Mouse (Mus musculus): ENCODE measurements around the gene Hras.
A peak's percentile ranks its signal among the peaks of the same experiment; 100 is the strongest.

Gene Hras

DNA sequence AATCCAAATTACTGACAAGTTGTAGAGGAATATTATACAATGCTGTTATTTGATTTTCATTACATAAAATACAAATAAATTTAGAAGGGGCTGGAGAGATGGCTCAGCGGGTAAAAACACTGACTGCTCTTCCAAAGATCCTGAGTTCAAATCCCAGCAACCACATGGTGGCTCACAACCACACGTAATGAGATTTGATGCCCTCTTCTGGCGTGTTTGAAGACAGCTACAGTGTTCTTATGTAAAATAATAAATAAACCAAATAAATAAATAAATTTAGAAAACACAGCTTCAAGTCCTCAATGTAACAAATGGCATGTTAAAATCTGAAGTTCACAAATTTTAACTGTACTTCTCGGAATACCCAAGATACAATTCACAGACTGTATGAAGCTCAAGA, 18.7 kb downstream of the Hras start:
- no peak for DNase-seq (ENCODE audit: low spot score)

DNA sequence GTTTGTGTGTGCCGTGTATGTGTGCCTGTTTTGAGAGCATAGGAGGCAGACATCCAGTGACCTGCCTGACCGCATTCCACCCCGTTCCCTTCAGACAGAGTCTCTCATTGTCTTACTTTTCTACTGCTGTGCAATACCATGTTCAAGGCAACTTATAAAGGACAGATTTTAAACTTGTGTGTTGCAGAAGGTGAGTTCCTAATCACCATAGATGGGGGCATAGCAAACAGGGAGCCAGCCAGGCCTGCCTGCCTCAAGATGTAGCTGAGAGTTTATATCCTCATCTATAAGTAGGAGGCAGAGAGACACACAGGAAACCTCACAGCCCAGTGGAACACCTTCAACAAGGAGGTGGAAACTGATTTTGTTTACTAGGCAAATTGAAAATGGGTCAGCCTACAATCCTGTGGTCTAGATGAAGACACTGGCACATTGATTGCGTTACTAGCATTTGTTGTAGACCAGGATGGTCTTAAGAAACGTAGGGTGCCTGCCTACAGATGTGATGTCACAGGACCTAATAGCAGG, 20.4 kb downstream of the Hras start:
- DNase-seq (ENCODE audit: low spot score) = no peak

DNA sequence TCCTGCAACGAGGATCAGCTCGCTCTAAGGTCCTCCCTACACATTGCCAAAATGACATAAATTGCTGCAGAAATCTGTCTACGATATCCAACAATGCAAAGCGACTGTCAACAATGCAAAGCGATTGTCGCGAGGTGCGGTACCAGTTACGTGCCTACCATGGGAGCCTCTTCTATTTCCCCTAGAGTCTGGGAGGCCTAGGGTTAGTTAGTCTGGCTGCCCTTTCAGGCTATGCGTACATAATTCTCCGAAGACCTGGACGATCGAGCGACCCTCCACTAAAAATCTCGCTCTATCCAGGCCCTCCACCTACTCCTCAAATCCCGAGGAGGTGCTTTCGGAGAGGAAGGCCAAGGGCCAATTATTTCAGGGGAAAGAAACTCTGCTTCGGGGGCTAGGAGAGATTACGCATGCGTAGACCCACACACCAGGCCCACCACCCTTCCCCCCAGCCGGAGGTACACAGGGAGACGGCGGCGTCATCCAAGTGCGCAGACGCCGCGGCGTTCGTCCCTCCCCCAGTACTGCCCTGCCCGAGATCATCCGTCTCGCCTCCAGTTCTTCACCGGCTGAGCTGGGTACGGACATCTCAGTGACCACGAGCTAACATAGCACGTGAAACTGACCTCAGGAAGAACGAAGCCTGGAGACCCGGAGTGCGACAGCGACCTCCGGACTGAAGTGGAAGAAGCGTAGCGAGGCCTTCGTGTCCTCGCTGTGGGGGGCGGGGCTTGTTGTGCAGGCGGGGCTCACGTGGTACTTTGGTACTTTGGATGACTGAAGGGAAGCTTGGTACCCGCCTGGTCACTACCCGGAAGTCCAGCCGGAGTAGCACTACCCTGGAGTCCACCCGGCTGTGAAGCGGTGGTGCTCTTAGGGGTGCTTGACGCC, 21.4 kb downstream of the Hras start, which contains the start of gene Rnh1:
Rnh1 (minus strand) TSS at position 742 of the 891 bp plus-strand sequence.
- peak; percentile 94 for DNase-seq (ENCODE audit: low spot score)

DNA sequence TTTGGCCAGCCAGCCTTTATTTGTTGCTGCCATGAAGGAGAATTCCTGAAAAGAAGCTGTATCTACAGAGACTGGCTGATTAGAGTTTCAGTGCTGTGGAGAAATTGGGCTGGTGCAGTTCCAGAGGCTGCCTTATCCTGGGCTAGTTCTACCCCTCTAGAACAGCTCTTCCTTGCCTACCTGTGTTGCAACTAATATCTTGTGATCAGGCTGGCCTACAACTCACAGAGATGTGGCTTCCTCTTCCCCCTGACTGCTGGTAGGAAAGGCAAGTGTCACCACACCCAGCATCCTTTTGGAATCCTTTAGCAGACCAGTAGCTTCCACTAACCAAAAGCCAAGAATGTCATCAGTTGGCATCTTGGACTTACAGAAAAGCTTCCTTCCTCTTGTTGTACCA, 23.9 kb downstream of the Hras start:
- no peak for DNase-seq (ENCODE audit: low spot score)

DNA sequence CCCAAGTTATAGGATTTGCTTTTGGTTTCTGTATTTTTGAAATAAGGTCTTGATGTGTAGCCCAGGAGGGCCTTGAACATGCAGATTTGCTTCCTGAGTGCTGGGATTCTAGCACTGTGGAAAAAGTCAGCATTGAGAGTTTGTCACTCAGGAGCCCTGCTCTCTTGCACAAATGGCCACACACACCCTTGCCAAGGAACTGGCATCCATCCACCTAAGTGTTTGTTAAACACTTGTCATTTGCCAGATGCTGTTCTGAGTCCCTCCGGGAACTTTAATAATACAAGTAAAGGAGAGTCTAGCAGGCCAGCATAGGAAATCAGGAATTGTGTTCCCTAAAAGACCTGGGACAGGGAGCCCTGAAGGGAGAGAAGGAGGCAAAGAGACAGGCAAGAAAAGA, 24.5 kb downstream of the Hras start:
- DNase-seq (ENCODE audit: low spot score) = no peak

DNA sequence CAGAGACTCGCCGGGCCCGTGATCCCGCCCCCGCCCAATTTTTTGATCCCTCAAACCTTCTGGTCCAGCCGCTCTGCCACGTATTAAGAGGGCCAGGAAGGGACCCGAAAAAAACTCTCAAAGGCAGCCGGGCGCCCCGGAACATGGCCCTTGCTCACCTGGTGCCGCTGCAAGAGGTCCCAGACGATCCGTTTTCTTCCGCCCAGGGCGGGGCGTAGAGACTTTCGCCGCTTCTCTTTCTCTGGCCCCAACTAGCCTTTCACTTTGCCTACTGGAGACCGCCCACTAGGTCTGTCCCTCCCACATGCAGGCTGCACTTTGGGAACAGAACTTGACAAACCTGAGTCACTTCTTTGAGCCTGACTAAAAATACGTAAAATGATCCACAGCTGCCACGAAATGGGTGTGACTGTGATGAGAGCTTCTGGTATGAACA, 25.3 kb downstream of the Hras start:
- DNase-seq (ENCODE audit: low spot score) = peak; percentile 27

DNA sequence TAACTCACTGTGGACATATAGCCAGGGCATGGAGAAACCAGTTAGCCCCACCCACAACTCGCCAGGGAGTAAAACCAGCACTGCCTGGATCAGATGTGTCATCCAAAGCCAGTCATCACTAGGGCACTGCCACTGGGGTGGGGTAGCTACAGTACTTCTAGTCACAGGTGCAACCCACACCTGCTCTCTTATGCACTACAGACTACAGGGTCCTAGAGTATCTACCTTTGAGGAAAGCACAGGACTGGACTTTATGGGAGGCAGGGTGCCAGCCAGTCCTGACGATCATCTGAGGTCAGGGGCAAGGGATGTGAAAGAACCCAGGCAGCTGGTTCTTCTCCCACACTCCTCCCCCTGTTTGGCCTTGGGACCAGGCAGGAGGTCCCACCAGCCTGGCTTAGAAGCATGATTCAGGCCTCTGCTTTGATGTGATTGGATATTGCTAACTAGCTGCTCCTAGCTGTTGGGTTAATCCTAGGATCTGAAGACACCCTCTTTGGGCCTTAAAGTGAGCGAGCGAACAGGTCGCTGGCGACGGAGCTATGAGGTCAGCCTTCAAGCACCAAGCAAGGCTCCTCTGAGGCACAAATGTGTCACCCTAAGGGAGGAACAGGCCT, 25.8 kb downstream of the Hras start:
- DNase-seq (ENCODE audit: low spot score) = no peak

DNA sequence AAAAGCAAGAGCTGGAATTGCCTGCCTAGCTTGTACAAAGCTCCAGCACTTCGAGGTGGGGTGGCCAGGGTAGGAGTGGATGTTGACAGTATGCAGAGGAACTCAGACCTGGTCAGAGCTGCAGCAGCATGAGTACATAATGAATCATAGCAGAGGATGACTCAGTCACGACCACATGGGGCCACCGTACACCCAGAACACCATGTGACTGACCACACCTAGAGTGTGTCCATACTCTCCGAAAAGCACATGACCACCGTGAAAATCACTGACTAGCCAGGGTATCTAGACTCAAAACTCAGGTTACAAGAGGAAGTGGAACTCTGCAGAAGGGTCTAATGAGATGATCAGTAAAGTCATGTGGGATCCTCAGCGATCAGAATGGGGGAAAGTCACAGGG, 29.0 kb downstream of the Hras start:
- DNase-seq (ENCODE audit: low spot score) = no peak

DNA sequence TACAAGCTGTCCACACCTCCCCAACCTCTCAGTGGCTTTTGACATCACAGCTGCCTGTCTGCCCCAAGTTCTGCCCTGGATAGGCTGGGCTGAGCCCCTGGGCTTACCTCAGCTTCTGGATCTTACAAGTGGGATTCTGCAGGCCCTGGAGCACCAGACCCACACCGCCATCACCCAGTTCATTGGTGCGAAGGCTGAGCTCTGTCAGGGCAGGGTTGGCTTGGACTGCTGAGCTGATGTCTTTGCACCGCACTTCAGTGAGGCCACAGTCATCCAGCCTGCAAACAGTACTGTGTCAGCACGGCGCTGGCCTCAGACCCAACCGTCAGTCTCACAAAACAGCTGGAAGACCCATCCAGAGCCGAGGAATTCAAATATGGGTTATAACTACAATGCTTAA, 29.4 kb downstream of the Hras start:
- DNase-seq (ENCODE audit: low spot score) = no peak

DNA sequence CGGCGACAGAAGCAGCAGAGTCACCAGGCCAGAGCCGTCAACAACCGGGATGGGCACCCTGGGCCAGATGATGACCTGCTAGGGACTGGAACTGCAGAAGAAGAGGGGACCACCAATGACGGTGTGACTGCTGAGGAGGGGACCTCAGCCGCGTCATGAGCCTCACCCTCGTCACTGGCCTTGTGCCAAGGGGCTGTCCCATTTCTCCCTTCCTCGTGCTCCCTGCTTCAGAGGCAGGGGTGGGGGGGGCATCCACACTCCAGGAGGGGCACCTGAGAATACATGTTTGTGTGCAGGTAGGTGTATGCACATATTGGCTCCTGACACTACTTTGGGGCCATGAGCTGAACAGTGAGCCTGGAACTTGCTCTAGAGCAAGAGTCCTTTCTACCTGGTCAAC, 38.4 kb downstream of the Hras start:
- no peak for DNase-seq (ENCODE audit: low spot score)

DNA sequence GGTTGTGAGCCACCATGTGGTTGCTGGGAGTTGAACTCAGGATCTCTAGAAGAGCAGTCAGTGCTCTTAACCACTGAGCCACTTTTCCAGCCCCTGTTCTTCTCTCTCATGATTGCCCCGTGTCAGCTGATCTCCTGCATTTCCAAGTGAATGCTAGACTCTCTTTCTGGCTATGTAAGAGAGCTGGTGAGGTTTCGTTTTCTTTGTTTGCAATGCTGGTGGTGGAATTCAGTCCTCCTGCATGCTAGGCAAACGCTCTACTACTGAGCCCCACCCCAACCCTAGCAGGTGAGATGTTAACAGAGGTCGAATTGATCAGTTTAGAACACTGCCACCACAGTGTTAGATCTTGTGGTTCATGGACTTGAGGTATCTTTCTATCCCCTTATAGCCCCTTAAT, 45.2 kb downstream of the Hras start:
- no peak for DNase-seq (ENCODE audit: low spot score)

DNA sequence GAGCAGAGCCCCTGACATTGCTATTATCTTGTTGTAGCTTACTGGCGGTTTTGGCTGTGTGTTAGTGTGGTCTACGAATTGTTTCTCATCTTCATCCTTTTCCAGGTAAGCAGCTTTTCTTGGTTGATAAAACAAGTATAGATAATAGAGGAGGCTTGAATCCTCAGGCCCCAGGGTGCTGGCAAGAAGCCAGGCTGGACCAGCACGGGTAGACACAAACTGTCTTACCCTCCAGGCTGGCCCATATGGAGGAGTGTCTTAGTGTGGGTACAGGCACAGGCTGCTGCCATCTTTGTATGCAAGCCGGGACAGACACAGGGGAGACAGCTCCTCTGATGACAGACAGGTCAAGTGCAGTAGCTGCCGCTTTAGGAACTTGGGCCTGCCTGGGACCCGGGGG, 46.8 kb downstream of the Hras start:
- DNase-seq (ENCODE audit: low spot score) = no peak

DNA sequence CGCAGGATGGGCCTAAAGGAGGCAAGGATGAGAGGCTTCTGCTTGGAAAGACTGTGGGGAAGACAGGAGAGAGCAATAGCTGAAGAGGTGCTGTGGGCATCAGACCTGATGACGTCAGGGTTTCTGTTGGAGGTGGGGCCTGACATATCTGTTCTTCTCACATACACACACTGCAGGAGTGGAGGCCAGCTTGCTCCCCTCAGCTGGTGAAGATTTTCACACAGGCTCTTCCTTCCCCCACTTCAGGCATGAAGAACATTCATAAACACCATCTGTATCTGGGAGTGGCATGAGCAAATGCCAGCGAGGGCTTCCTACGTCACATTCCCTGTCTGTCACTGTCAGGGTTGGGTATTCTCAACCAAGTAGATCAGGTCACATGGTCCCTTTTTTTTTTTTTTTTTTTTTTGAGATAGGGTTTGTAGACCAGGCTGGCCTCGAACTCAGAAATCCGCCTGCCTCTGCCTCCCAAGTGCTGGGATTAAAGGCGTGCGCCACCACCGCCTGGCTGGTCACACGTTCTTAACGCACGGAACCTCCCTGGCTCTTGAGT, 47.7 kb downstream of the Hras start:
- no peak for DNase-seq (ENCODE audit: low spot score)

DNA sequence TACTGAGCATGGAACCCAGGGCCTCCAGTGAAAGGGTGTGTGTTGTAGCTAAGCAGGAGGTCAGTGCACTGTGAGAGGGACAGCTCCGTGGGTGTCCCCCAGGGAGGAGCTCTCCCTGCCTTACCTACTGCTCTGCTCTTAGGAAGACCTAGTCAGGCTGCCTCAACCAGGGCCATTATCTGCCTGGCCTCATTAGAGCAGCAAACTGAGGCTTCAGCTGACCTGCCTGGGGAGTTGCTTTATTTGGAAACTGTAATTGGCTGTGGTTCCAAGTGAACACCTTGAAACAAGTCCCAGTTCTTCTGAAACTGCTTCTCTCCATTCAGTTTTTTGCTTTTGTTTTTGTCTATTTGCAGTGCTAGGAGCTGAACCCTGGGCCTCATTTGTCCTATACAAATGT, 48.4 kb downstream of the Hras start:
- DNase-seq (ENCODE audit: low spot score) = no peak

DNA sequence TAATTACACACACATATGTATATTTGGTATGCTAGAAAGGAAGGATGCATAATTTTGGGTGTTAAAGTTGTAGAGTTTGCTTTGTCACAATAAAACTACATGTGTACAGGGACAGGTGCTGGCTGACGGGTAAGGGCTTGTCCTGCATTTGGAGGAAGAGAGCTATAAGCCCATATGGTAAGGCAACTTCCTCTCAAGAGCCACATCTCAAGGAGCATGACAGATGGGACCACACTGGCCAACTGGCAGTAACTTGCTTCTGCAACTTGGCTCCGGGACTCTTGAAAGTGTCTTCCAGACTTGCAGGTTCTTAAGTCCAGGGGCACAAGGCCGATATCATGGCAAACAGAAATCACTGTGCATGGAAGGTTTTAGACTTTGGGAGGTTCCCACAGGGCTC, 49.2 kb downstream of the Hras start:
- no peak for DNase-seq (ENCODE audit: low spot score)

DNA sequence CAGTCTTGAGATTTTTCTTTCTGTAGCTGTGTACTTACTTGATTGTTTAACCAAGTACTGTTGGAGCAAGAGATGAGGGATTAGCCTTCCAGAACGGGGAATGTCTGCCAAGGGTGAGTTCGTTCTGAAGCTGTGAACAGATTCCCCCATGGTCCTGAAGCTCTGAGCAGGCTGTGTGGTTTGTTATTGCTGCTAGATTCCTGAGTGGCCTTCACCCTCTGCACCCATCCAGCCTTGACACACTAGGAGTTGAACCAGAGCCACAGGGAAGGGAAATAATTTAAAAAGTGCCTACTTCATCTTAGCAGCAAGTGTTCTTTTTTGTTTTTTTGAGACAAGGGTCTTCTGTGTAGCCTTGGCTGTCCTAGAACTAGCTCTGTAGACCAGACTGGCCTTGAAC, 49.9 kb downstream of the Hras start:
- DNase-seq (ENCODE audit: low spot score) = no peak

DNA sequence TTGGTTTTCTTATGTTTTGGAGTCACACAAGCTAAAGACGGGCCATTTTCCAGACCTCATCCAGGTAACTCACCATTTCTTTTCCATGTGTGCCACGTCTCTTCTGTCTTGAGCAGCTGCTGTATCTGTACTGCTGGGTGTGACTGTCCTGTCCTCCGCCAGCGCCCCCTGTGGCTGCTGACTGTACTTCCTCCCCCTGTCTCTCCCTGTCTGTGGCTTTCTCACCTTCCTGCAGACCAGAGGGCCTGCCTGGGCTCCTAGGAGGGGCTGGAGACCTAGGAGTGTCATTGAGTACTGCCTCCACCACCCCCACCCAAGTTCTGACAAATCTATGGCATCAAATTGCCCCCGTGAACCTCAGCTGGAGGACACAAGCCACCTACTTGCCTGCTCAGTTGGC, 50.7 kb downstream of the Hras start:
- DNase-seq (ENCODE audit: low spot score) = no peak

DNA sequence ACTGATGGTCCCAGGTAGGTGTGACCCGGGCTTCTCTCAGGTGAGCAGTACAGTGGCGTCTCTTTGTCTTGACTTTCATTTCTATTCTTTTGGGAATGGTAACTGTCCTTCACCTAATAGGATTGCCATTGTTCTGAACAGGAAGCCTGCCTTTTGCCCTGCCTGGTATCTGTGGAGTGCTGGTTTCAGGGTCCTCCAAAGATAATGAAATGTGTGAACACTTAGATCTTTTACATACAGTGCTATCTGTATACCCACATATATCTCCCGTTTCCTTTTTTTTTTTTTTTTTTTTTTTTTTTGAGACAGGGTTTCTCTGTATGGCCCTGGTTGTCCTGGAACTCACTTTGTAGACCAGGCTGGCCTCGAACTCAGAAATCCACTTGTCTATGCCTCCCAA, 52.5 kb downstream of the Hras start:
- no peak for DNase-seq (ENCODE audit: low spot score)

All from layer of hippocampus, adult 11-12 months (tissue).